Mouse (Mus musculus): ENCODE measurements around the gene Arhgap8. TPM values are rescaled to one million over a fixed set of nuclear protein-coding genes. Genes with fewer than 3 reads are reported as not detected.

The Arhgap8 gene
- total and polyA plus RNA-seq, 3 experiments: 0.08 TPM; not detected in 2

GRCm38 (mm10) chr15:84815171-84815570, 95.3 kb downstream of the Arhgap8 start:
- peaks cover 0 to 26% of the 10 kb centered on the region in 2 experiments for H3K36me3 ChIP-seq (replicated peaks in 1 of 2; ENCODE audit: control insufficient read depth in 1 of 2, insufficient read depth in 1 of 2, low read length in 1 of 2)
- H3K27me3 ChIP-seq (replicated peaks): no peaks in the 10 kb centered on the region
- dilution Hi-C loops (cut with MboI; ENCODE audit: extremely low pct_ligation_motif_present, extremely low pct_unique_long_range_greater_than_20kb, low sequenced_read_pairs) (no loop called here), in situ Hi-C loops (cut with MboI; ENCODE audit: low pct_ligation_motif_present, low pct_unique_long_range_greater_than_20kb, low sequenced_read_pairs) (no loop called here)
- peak overlapping the region; percentile 35; the same call in 1 of the 2 replicates for H3K27ac ChIP-seq (ENCODE audit: insufficient read depth, low read depth)
- peak; percentile 49 for DNase-seq (ENCODE audit: extremely low read depth)
- no peak for TF ChIP-seq TBP (conservative IDR thresholded peaks at IDR 0.05; ENCODE audit: low read depth, low read length)
- no peak for TF ChIP-seq PAX5 (IDR thresholded peaks at IDR 0.05; ENCODE audit: low read length)
- no peak for TF ChIP-seq CHD1 (IDR thresholded peaks at IDR 0.05; ENCODE audit: low read depth, low read length)
- peak; percentile 65; the same call in 1 of the 2 replicates for TF ChIP-seq CHD2 (IDR thresholded peaks at IDR 0.05; ENCODE audit: low read length)
- no peak for TF ChIP-seq MEF2A (IDR thresholded peaks at IDR 0.05; ENCODE audit: borderline replicate concordance, low read depth, low read length)
- TF ChIP-seq EP300 (IDR thresholded peaks at IDR 0.05; ENCODE audit: low read length): peak; percentile 29; the same call in 1 of the 2 replicates
- TF ChIP-seq RCOR1 (conservative IDR thresholded peaks at IDR 0.05; ENCODE audit: low read depth, low read length): peak; percentile 44; the same call in 1 of the 2 replicates
- 0 out of 2 replicates have a peak, but pooled peaks have one; percentile 10 for TF ChIP-seq ETS1 (conservative IDR thresholded peaks at IDR 0.05; ENCODE audit: low read depth, low read length)
- peak; percentile 36; the same call in 1 of the 2 replicates for TF ChIP-seq IRF4 (IDR thresholded peaks at IDR 0.05; ENCODE audit: low read depth, low read length)
- H3K9ac ChIP-seq (ENCODE audit: insufficient read depth, low read depth): no peak overlapping the region
- no peaks in the 10 kb centered on the region for H3K79me2 ChIP-seq (replicated peaks; ENCODE audit: control insufficient read depth, extremely low read depth, insufficient read depth, poor library complexity, severe bottlenecking)
- H3K4me1 ChIP-seq (ENCODE audit: control insufficient read depth in 1 of 2, insufficient read depth in 2 of 2): peaks cover 28 to 46% of the 10 kb centered on the region in 2 experiments
- H3K4me2 ChIP-seq (ENCODE audit: insufficient read depth, low read depth, poor library complexity, severe bottlenecking): peak overlapping the region; percentile 29; the same call in 1 of the 2 replicates
- H3K9me3 ChIP-seq (replicated peaks; ENCODE audit: low read length): no peaks in the 10 kb centered on the region
- H3K4me3 ChIP-seq (replicated peaks in 1 of 3; ENCODE audit: low read depth in 2 of 3, low read length in 2 of 3, poor library complexity in 1 of 3): no peak overlapping the region

- DNase-seq (ENCODE audit: extremely low read depth): no peak
- TF ChIP-seq MYC (IDR thresholded peaks at IDR 0.05; ENCODE audit: low read depth, low read length) (no peak), ZKSCAN1 (IDR thresholded peaks at IDR 0.05; ENCODE audit: borderline replicate concordance, low read depth, low read length) (no peak), USF1 (IDR thresholded peaks at IDR 0.05; ENCODE audit: low read depth, low read length) (no peak)
- Histone ChIP-seq H3K27me3 (replicated peaks) (no peaks in the 10 kb centered on the region), H3K9ac (ENCODE audit: insufficient read depth, low read depth) (no peak overlapping the region), H3K4me2 (ENCODE audit: insufficient read depth, low read depth, poor library complexity, severe bottlenecking) (no peak overlapping the region), H3K4me3 (replicated peaks in 1 of 3; ENCODE audit: low read depth in 2 of 3, low read length in 2 of 3, poor library complexity in 1 of 3) (no peak overlapping the region), H3K4me1 (ENCODE audit: control insufficient read depth in 1 of 2, insufficient read depth in 2 of 2) (peaks cover 30 to 48% of the 10 kb centered on the region in 2 experiments), H3K36me3 (replicated peaks in 1 of 2; ENCODE audit: control insufficient read depth in 1 of 2, insufficient read depth in 1 of 2, low read length in 1 of 2) (peaks cover 0 to 26% of the 10 kb centered on the region in 2 experiments), H3K9me3 (replicated peaks; ENCODE audit: low read length) (no peaks in the 10 kb centered on the region), H3K79me2 (replicated peaks; ENCODE audit: control insufficient read depth, extremely low read depth, insufficient read depth, poor library complexity, severe bottlenecking) (no peaks in the 10 kb centered on the region), H3K27ac (ENCODE audit: insufficient read depth, low read depth) (no peak overlapping the region)
- in situ Hi-C loops (cut with MboI; ENCODE audit: low pct_ligation_motif_present, low pct_unique_long_range_greater_than_20kb, low sequenced_read_pairs) (no loop called here), dilution Hi-C loops (cut with MboI; ENCODE audit: extremely low pct_ligation_motif_present, extremely low pct_unique_long_range_greater_than_20kb, low sequenced_read_pairs) (no loop called here)
Measured at GRCm38 (mm10) chr15:84817589-84817988, 97.7 kb downstream of the Arhgap8 start.

GRCm38 (mm10) chr15:84818284-84818683, 98.4 kb downstream of the Arhgap8 start:
- Histone ChIP-seq H3K27me3 (replicated peaks) (no peaks in the 10 kb centered on the region), H3K27ac (ENCODE audit: insufficient read depth, low read depth) (no peak overlapping the region), H3K36me3 (replicated peaks in 1 of 2; ENCODE audit: control insufficient read depth in 1 of 2, insufficient read depth in 1 of 2, low read length in 1 of 2) (peaks cover 0 to 24% of the 10 kb centered on the region in 2 experiments), H3K79me2 (replicated peaks; ENCODE audit: control insufficient read depth, extremely low read depth, insufficient read depth, poor library complexity, severe bottlenecking) (no peaks in the 10 kb centered on the region), H3K4me1 (ENCODE audit: control insufficient read depth in 1 of 2, insufficient read depth in 2 of 2) (peaks cover 29 to 45% of the 10 kb centered on the region in 2 experiments), H3K4me3 (replicated peaks in 1 of 3; ENCODE audit: low read depth in 2 of 3, low read length in 2 of 3, poor library complexity in 1 of 3) (no peak overlapping the region), H3K9me3 (replicated peaks; ENCODE audit: low read length) (no peaks in the 10 kb centered on the region), H3K9ac (ENCODE audit: insufficient read depth, low read depth) (no peak overlapping the region), H3K4me2 (ENCODE audit: insufficient read depth, low read depth, poor library complexity, severe bottlenecking) (no peak overlapping the region)
- DNase-seq (ENCODE audit: extremely low read depth): no peak
- TF ChIP-seq NRF1 (IDR thresholded peaks at IDR 0.05; ENCODE audit: low read depth, low read length): no peak
- TF ChIP-seq ZKSCAN1 (IDR thresholded peaks at IDR 0.05; ENCODE audit: borderline replicate concordance, low read depth, low read length): no peak
- no peak for TF ChIP-seq CTCF (conservative IDR thresholded peaks at IDR 0.05 in 1 of 2, IDR thresholded peaks at IDR 0.05 in 1 of 2; ENCODE audit: low read depth in 2 of 2, low read length in 2 of 2)
- no peak for TF ChIP-seq MEF2A (IDR thresholded peaks at IDR 0.05; ENCODE audit: borderline replicate concordance, low read depth, low read length)
- no peak for TF ChIP-seq MXI1 (IDR thresholded peaks at IDR 0.05; ENCODE audit: low read depth, low read length)
- no peak for TF ChIP-seq RCOR1 (conservative IDR thresholded peaks at IDR 0.05; ENCODE audit: low read depth, low read length)
- no peak for TF ChIP-seq BHLHE40 (IDR thresholded peaks at IDR 0.05; ENCODE audit: low read depth, low read length)
- no peak for TF ChIP-seq UBTF (IDR thresholded peaks at IDR 0.05; ENCODE audit: low read depth, low read length)
- no peak for TF ChIP-seq CHD2 (IDR thresholded peaks at IDR 0.05; ENCODE audit: low read length)
- no peak for TF ChIP-seq MAZ (IDR thresholded peaks at IDR 0.05; ENCODE audit: low read depth, low read length)
- no peak for TF ChIP-seq EP300 (IDR thresholded peaks at IDR 0.05; ENCODE audit: low read length)
- no peak for TF ChIP-seq IRF4 (IDR thresholded peaks at IDR 0.05; ENCODE audit: low read depth, low read length)
- in situ Hi-C loops (cut with MboI; ENCODE audit: low pct_ligation_motif_present, low pct_unique_long_range_greater_than_20kb, low sequenced_read_pairs) (no loop called here), dilution Hi-C loops (cut with MboI; ENCODE audit: extremely low pct_ligation_motif_present, extremely low pct_unique_long_range_greater_than_20kb, low sequenced_read_pairs) (no loop called here)
